Mouse (Mus musculus) kidney, adult 18-20 months (tissue): ENCODE data around the gene Etfrf1.

Experiments
- DNase-seq: peaks from one replicate; pipeline ENCODE4 v3.0.0; 2021

The Etfrf1 gene

DNA sequence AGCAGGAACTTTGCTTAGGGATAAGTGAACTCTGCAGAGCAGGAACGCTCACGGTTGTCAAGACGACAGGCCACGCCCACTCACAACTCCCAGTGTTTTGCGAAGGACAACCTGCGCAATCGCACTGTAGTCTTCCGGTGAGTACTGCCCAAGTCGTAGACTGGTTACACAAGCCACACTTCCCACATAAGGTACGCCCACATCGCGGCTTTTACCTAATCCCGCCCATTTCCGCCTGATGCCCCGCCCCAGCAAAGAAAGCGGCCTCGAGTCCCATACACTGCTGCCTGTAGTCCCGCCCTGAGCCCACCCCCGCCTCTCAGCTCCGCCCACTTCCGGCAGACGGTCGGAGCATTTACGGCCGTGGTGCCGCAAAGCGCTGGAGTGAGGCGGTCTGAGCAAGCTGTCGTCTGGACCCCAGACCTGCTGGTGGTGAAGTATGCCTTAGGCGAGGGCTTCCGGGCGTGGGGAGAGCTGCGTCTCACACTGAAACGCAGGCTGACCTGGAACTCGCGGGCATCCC is at the start of gene Etfrf1, which contains the start of gene Casc1:
Gene Etfrf1, plus strand, starts transcription at position 319 of the 523 bp plus-strand sequence.
Gene Casc1, minus strand, starts transcription at position 190 of the 523 bp plus-strand sequence.
- peak; percentile 99 for DNase-seq

DNA sequence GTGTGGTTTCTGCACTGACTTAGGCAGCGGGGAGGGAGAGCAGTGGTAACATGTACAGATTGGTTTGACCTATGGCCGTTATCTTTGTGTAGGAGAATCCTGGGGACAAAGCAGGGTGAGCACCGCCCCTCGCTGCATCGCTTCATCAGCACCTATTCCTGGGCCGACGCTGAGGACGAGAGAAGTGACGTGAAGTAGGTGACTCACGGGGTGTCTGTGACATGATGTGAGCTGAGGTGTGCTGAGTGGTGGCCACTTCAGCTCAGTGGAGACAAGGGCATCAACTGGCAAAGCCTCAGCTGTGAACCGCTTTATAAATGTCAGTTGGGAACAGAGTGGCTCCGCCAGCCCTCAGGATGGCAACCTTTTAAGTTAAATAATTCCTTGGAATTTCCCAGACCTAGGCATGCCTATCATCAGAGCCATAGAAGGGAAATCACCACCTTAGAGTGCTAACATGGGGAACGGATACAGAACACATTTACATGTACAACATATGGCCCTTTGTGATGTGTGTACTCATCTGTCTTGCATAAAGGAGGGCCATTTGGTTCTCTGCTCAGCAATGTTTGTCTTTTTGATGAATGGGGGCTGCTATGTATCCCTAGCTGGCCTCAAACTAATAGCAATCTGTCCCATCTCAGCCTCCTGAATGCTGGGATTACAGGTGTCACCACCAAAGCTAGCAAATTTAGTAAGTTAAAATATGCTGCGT is 38.9 kb upstream of the Etfrf1 start:
- DNase-seq: no peak

DNA sequence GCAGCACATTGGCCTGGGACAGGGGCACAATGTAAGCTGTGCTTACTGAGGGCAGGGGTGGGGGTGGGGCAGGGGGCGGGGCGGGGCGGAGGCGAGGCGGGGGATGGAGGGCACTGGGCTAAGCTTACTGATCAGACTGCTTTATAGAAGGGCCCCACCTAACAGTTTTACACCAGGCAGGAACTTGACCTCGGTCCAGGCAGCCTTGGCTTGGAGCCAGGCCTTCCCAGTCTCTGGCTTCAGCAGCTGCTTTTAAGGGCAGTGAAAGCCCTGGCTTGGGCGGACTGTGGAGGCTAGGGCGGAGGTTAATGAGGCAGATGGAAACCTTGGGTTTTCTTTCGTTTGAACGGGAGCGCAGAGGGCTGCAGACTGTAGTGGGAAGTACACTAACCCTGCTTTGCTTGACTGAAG is 37.1 kb upstream of the Etfrf1 start:
- peak; percentile 91 for DNase-seq

DNA sequence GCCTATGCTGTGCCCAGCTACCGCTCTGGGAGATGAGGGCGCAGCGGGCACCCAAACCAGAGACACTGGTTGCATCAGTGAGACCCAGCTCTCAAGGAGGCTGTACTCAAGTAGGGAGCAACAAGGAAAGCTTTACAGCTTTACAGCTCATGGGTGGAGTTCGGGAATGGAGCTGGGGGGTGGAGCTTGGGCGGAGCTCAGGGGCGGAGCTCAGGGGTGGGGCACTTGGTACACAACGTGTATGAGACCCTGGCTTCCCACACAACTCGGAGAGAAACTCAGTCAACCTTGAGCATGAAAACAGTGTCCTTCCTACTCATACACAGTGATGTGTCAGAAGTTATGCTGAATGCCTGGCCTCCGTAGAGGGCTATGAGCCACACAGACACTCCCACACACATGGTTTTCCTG is 35.4 kb upstream of the Etfrf1 start:
- no peak for DNase-seq

DNA sequence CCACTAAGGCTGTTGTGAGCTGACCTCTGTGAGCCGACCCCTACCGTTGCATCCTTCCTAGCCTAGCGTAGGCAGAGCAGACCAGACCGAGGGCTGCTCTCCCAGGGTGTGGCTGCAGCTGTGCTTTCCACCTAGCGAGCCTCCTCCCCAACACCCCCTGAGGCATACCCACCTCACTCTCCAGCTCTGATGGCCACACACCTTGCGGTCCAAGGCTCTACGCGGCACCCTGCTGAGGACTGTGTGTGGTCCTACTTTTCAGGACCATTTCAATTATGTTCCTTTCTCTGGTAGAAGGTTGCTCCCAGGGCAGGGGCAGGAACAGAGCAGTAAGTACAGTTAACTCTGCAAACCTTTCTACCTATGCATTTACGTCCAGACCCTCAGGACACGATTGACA is 34.5 kb upstream of the Etfrf1 start:
- no peak for DNase-seq

DNA sequence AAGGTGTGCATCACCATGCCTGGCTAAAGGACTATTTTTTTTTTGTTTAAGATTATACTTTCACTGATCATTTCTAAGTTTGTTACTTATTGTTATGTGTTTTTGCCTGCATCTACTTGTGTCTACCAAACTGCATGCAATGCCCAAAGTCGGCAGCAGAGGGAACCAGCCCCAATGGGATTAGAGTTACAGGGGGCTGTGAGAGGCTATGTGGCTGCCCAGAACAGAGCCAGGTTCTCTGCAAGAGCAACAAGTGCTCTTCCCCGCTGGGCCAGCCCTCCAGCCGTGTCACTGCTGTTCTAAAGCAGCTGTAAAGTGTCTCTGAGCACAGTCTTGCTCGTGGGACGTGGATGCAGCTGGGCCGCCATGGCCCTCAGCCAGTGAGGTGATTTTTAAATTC is 31.3 kb upstream of the Etfrf1 start:
- DNase-seq: peak; percentile 65

DNA sequence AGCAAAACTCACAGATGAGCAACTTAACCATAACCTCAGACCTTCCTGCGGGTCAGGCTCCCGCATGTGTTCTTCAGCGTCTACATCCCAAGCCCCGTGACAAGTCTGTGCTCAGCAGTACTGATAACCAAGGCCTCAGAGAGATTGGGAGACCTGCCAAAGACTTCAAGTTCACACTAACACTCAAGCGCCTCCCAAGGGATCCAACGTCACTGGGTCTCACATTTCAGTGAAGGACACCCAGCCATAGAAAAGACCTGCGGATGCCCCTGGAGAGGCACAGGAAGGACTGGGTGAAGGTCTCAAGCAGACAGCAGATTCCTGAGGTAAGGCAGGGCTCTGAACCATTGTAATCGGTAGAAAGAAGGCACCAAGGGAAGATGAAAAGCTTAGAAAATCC is 28.9 kb upstream of the Etfrf1 start:
- DNase-seq: no peak

DNA sequence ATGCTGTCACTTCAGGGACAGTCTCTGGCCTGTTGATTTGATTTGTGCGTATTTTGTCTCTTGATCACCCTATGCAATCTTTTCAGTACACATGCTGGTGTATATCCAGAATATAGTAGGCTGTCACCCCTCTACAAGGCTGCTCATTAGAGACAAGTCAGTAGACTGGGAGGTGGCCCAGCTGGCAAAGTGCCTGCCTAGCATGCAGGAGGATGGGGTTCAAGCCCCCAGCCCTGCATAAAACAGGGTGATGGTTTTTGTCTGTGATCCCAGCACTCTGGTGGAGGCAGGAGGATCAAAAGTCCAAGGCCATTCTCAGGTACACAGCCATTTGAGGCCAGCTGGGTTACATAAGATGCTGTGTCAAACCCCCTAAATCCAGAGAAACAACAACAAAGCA is 24.8 kb upstream of the Etfrf1 start:
- DNase-seq: no peak

DNA sequence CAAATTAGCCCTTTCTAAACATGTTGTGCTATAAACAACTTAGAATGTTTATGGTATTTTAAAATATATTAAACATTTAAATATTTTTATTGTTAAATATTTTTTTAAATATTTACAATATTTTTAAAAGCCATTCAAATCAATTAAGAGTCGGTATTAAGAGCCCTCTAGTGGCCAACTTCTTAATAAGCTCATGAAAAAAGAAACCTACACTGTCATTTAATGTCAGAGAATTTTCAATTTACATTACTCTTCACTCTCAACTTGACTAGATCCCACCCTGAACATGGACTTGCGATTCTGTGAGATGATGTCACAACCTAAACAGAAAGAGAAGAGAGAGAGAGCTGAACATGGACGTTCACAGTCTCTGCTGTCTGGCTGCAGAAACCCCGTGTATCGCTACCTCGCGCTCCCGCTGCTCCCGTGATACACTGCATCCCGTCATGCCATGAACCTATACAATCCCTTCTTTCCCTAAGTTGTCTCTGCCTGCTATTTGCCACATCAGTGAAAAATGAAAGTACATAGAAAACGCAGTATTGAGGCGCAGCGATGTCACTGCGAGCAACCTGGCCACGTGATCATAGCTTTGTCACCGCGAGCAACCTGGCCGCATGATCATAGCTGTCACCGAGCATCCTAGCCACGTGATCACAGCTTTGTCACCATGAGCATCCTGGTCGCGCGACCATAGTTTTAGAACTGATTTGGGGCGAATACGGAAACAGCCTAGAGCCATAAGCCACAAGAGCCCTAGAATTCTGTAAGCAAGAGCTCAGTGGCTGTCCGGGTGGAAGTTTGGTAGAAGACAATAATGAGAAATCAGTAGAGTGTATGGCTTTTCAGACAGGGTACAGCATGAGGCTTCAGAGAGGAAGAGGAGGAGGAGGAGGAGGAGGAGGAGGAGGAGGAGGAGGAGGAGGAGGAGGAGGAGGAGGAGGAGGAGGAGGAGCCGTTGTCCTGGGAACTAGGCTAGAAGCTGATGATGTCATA is 23.5 kb upstream of the Etfrf1 start:
- DNase-seq: peak; percentile 19

DNA sequence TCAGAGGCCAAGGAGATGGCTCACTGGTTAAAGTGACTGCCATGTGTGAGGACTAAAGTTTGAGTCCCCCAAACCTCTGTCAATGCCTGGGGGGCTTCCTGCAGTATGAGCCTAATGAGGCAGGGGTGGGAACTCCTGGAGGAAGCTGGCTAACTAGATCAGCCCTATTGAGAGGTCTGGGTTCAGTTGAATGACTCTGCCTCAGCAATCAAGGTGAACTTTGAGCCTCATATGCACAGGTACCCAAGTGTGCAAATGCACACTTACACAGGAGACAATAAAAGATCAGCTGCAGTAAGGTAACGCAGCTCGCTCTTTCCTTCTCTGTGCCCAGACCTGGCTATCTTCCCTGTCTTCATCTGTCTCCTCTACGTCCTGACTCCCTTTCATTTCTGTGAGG is 17.9 kb upstream of the Etfrf1 start:
- DNase-seq: no peak

DNA sequence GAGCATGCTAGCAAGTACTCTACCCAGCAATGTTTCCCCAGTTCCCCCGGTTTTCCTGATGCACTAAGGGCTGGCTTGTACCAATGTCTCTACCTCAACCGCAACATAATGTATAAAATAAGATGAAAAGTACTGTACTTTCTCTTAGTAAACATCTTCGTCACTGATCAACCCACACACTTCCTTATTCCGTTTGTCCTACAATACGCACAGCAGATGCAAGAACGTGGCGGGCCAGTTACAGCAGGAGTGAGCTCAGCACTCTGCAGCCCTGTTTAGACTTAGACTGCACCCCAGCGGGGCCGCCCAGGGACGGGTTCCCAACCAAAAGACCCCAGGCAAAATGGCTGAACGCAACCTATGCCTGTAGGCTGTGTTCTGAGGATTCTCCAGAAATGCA is 17.5 kb upstream of the Etfrf1 start:
- DNase-seq: no peak

DNA sequence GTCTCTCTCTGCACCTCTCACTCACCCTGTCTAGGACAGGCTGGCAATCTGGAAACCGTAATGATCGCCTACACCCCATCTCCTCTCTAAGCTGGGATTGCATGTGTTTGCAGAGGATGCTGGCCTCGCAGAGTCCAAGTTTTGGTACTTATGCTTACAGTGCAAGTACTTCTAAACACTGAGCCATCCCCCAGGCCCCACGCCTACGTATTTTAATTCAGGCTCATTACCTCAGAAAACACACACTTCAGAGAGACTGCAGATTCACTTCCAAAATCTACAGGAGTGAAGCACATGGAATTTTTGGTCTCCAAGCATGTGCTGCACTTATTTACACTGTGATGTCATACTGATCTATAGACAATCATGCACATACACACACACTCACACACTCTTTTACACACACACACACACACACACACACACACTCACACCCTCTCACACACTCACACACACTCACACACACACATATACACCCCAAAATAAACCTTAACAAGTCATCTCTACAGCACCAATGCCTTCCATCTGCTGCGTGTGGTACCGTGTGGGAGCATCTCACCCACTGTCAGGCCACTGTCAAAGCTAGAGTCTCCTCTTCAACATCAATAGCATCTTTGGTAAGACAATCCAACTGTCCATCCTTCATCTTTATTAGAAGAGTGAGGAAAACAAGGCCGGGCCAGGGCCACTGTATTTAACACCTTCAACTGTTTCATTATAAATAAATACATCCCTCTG is 12.8 kb upstream of the Etfrf1 start:
- no peak for DNase-seq

DNA sequence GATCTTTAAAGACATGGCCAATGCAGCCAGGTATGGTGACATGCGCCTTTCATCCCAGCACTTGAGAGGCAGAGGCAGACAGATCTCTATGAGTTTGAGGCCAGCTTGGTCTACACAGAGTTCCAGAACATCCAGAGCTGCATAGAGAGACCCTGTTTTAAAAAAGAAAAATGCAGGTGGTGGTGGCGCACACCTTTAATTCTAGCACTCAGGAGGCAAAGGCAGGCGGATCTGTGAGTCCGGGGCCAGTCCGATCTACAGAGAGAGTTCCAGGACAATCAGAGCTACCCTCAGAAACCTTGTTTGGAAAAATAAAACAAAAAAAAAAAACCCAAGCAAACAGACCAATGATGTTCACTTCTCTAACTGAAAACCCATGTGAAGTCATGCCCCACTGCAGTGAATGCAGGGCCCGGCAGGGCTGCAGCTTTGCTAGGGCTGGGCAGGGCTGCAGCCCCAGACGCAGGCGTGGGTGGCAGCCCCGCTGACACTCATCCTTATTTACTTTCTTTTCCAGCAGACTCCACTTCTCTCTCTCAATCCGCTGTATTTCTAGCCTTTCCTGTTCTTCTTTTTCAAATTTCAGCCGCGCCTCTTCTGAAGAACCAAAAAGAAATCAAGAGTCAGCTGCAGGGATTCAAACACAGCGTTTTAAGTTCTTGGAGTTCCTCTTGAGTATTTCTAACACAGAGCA is 8.4 kb upstream of the Etfrf1 start:
- no peak for DNase-seq

DNA sequence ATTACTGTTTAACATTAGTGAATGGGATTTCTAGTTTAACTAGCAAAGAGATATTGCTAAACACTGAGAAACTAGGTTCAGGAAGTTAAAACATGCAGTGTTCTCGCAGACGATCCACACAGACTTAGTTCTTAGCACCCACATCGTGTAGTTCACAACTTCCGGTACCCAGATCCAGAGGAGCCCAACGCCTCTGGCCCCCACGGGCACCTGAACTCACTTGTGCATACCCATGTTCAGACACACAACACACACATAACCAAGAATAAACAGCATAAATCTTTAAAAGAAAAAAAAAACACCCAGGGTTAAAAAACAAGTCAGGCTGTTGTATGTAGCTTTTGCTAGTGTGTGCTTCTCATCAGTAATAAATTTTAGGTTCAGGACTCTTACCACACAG is 6.5 kb upstream of the Etfrf1 start:
- no peak for DNase-seq

DNA sequence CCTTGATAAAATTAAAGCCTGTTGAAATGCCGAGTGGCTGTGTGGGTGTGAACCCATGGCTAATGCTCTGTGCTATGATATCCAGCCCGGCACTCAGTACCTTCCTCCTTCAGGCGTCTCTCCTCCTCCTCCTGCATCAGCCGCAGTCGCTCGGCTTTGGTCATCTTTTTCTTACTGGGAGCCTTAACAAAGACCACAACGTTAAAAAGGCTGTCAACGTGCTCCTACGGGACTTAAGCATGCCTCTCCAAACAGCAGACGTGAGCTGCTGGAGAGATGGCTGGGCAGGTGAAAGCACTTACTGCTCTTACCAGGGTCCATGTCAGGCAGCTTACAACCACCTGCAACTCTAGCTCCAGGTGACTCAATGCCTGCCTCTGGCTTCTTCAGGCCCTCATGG is 5.8 kb upstream of the Etfrf1 start:
- DNase-seq: no peak

DNA sequence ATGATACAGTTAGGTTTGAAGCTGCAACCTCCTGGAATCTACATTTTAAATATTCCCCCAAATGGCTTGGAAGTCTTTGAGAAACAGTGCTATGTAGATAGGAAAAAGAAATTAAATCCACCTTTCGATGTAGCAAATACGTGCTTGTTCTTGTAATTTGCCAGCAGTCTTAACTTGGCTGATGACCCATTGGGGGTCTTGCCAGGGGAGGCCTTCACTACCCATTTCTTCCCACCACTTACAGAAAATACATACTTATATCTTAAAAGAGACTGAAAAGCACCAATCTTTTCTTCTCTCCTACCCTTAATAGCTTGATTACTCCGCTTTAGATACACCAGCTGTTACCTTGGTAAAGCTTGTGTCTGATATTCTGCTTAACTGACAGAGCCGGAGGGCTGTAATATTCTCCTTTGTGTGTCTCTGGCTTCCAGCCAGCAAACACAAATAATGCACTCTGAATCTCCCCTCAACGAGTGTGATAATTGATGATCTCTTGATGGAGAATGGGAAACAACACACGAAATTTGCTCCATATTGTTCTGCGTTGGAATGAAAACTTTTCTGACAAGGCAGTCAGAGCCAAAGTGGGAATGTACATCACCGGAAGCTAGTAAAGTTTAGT is 766 bp upstream of the Etfrf1 start:
- no peak for DNase-seq

DNA sequence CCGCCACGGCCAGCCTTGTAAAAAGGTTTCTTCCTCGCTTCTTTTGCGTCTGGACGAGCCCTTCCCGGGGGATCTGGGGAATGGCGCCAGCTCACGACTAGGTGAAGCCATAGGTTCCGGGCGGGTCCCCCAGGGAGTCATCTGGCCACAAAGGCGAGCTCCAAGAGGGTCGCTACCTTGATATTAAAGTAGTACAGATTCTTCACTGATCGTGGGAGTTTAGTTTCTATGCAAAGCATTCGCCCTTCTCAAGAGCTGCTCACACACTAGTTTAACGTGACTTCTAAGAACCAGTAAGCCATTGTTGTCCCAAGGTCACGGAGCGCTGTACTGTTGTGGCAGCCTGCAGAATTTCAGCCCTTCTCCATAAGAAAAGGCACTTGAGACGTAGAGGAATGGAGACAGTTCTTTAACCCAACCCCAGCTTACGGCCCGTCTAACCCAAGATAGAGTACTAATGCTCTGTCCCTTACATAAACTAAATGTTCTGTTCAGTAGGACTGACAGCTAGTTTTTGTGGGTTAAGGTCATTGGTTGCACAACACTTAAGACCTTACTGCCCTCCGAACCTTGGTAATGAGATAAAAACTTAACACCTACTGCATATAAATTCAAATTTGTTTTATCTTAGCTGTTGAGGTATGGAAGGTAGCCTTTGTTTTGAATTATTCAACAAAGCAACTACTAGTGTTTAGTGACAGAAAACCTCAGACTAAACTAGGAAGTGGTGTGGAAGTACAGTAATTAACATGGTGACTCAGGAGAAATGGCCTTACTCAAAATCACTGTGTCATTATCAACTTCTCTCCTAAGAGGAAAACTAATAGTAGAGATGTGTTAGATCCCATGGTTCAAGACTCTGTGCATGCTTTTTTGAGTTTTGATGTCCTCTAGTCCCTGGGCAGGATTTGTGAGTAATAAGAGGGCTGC is 707 bp downstream of the Etfrf1 start:
- DNase-seq: no peak

DNA sequence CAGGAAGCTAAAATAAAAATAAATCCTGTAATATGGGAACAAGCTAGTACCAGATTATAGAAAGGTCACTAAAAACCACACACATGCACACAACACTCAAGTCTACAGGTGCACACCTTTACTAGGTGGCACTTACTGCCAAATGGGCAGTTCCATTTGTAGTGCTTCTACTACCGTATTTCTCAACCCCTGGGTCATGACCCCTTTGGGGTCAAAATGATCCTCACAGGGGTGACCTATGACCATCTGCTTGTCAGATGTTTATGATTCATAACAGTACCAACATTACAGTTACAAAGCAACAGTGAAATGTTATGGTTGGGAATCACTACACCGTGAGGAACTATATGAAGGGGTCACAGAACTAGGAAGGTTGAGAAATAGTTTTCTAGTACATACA is 3.0 kb downstream of the Etfrf1 start:
- no peak for DNase-seq

DNA sequence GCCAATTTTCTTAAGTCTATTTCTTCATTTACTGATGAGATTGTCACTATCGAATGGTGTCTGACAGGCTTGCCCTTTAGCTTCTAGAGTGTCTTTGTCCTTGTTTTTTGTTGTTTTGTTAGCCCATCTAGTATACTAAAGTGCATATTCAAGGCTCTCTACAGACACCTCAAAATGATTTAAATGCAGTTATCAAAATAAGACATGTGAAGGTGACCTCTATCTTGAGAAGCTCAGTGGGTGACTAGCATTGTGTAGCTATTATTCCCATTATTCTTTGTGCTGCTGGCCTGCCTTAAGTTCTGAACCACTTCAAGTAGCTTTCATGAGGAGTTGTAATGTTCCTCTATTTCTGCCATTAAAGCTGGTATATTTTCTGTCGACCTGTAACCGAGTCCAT is 4.9 kb downstream of the Etfrf1 start:
- DNase-seq: no peak

DNA sequence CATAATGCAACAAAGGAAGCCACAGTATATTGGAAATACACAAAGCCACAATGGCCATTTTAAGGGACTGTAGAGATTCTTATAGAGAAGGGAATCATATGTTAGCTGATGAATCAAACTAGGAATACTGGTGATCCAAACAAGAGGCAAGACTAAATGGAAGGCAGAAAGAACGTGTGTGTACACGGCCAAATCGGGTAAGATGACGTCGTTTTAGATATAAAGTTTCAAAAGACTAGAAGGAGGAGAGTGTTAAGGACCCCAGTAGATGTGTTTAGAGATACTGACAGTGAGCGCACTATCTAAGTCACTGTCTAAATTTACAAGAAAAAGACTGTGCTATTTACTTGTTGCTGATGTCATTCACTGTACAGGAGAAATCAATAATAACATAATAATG is 13.3 kb downstream of the Etfrf1 start:
- no peak for DNase-seq

DNA sequence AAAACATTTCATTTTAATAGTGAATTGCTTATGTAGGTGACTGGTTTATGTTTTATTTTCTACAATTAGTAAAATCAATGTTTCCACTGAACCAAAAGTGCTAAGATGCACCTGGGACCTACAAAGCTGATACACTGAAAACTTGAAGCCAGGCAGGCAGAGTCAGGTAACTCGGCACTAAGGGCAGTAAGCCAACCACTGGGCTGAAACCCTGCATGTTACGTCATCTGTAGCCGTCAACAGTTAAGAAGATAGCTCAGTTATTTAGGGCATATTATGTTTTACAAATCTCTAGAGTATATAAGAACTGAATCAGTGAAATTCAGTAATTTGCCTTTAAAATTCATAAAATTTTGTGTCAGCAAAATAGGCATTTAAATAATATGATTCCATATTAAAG is 15.4 kb downstream of the Etfrf1 start:
- DNase-seq: no peak
